Mouse (Mus musculus) CD4-positive naive resting alpha-beta T cell, adult 76 days (primary cell): ENCODE measurements around the gene Scamp5. TPM values are rescaled to one million over a fixed set of nuclear protein-coding genes. Genes with fewer than 3 reads are reported as not detected.

Experiments used
- total RNA-seq: library from RNA; stranded (reverse); gene quantifications from one replicate; pipeline ENCODE4 v1.2.4, GENCODE M21; 2023

The Scamp5 gene
- total RNA-seq: 0.18 TPM

GRCm38 (mm10) chr9:57467896-57468549 lies at the start of gene Scamp5:
Gene Scamp5 (minus strand): TSS chr9:57468060.

GRCm38 (mm10) chr9:57503622-57504380 lies 35.9 kb upstream of the Scamp5 start, which contains the start of gene Rpp25:
Gene Rpp25 (plus strand): TSS chr9:57504026.

GRCm38 (mm10) chr9:57439522-57440295 lies 28.2 kb downstream of the Scamp5 start, which contains the start of gene Ppcdc:
Gene Ppcdc (minus strand): TSS chr9:57440124.

Other genes starting within 250 kb of the Scamp5 start
- gene Trcg1, start 231.5 kb downstream of the Scamp5 start, total RNA-seq: not detected
- gene 1700017B05Rik, start 205.4 kb downstream of the Scamp5 start, total RNA-seq: 123 TPM
- 51.9 TPM for gene Ppcdc, start 27.9 kb downstream of the Scamp5 start, total RNA-seq
- gene Rpp25, start 36.0 kb upstream of the Scamp5 start, total RNA-seq: not detected
- gene Cox5a, start 53.2 kb upstream of the Scamp5 start, total RNA-seq: 88.2 TPM
- 12.5 TPM for gene Fam219b, start 69.5 kb upstream of the Scamp5 start, total RNA-seq
- gene Mpi, start 84.7 kb upstream of the Scamp5 start, total RNA-seq: 8.2 TPM
- 95.5 TPM for gene Scamp2, start 92.9 kb upstream of the Scamp5 start, total RNA-seq
- 59.3 TPM for gene Ulk3, start 121.4 kb upstream of the Scamp5 start, total RNA-seq
- gene Cplx3, start 138.2 kb upstream of the Scamp5 start, total RNA-seq: not detected
- gene Lman1l, start 152.7 kb upstream of the Scamp5 start, total RNA-seq: 0.88 TPM
- gene Csk, start 185.6 kb upstream of the Scamp5 start, total RNA-seq: 280 TPM
- not detected for gene Cyp1a2, start 215.6 kb upstream of the Scamp5 start, total RNA-seq
- not detected for gene Cyp1a1, start 219.9 kb upstream of the Scamp5 start, total RNA-seq
- 17.1 TPM for gene Edc3, start 240.5 kb upstream of the Scamp5 start, total RNA-seq